Mouse (Mus musculus) mesoderm, embryonic 11.5 days (tissue): Measurements from ENCODE around the gene Hoxc6.

Experiments used
- DNase-seq: peaks from one replicate; pipeline ENCODE4 v3.0.0-alpha.2; 2012; ENCODE audit warnings: low read depth, low spot score

The Hoxc6 gene

DNA sequence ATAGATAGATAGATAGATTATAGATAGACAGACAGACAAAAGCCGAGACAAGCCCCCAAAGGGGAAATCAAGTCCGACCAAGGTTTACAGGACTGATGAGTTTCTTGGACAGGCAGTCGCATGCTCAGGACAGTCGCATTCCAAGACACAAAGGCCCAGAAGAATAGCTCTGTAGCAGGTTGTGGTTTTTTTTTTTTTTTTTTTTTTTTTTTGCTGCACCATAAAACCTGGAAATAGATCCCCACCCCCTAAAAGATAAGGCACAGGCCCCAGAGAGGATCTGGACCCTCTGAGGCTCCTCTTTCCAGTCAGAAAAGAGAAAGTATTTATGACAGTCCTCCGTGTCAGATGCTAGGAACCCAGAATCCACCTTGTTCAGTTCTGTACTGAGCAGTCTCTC, 10.0 kb upstream of the Hoxc6 start:
- DNase-seq: no peak

DNA sequence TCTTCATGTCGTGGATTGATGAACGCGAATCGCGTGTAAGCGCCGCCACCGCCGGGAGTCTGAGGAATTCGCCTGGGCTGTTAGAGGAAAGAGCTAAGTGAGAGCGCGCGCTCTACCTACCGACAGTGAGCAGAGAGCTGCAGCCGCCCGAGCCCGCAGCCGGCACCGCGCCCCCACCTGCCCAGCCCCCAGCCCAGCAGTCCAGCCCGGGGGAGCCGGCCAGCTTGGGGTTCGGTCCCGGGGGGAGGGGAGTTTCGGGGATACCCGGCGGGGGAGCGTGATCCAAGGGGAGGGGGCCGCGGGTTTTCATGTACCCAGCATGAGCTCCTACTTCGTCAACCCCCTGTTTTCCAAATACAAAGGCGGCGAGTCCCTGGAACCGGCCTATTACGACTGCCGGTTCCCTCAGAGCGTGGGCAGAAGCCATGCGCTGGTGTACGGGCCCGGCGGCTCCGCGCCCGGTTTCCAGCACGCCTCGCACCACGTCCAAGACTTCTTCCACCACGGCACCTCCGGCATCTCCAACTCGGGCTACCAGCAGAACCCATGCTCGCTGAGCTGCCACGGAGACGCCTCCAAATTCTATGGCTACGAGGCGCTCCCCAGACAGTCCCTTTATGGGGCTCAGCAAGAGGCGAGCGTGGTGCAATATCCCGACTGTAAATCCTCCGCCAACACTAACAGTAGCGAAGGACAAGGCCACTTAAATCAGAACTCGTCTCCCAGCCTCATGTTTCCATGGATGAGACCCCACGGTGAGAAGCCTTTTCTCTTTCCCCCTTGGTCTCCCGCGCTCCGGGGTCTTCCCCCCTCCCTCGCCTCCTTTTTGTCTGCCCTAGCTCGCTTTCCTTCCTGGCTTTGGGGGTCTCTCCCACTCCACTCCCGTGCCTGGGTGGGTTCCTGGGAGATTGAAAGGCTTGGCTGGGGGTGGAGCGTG, 7.3 kb upstream of the Hoxc6 start, which contains the start of gene Hoxc8:
Hoxc8 (plus strand) TSS at position 147 of the 937 bp plus-strand sequence.
- no peak for DNase-seq

- no peak for DNase-seq
Observed at GRCm38 (mm10) chr15:102991782-102992181, 6.3 kb upstream of the Hoxc6 start.

- no peak for DNase-seq
Observed at GRCm38 (mm10) chr15:102992206-102992605, 5.9 kb upstream of the Hoxc6 start.

- DNase-seq: no peak
Observed at GRCm38 (mm10) chr15:102992863-102993262, 5.2 kb upstream of the Hoxc6 start.

- no peak for DNase-seq
Observed at GRCm38 (mm10) chr15:102996548-102996947, 1.5 kb upstream of the Hoxc6 start.

DNA sequence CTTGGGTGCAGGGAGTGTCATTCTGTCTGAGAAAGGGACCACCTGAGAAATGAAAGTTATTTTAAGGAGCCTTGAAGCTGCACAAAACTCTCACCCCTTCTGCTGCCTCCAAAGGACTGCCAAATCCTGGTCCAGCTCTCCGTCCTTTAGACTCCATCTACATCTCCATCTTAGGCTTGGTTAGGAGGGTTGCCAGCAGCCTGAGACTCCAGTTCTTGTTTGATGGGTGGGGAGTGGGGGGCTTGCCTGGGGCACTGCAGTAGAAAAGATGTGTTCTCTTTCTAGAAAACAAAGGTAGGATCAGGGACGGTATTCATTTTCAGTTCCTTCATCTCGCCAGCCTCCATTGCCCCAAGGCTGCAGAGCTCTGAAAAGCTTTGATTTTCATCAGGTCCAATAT, 626 bp upstream of the Hoxc6 start:
- DNase-seq: no peak

DNA sequence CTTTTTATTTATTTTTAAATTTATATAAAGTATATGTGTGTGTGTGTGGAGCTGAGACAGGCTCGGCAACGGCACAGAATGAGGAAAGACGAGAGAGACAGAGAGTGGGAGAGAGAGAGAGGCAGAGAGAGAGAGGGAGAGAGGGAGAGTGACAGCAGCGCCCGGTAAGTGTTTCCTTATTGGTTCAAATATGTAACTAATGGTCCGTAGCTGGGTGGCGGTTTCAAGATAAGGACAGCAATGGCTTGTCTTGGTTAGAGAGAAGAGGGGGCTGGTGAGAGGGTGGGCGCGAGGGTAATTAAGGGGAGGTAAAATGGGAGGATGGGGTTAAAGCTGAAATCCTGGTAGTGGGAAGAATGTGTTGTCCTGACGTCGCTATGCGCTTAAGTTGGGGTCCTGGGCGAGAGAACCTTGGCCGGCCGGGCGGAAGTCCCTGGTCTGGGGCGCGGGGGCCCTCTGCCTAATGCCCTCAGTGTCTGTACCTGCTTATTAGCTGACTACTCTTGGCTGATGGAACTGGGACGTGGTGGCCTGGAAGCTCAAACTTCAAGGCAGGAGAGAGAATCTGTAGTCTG, 638 bp downstream of the Hoxc6 start:
- DNase-seq: no peak

- DNase-seq: peak; percentile 91
Observed at GRCm38 (mm10) chr15:102999183-102999831, 1.2 kb downstream of the Hoxc6 start.

DNA sequence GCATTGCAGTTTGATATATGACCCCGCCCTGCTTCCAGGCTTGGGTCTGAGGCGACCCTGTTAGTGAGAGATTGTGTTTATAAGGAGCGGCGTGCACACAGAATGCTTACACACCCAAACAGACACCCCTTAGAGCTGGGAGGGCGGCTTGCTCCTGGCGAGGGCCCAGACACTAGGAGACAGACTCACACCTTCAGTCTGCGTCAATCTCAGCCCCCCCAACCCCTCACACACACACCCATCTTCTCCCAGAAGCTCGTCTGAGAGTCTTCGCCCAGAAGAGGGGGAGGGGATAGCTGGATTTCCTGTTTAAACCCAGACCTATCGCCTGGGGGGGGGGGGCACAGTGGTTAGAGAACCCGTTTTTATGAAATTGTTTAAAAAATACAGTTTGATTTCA, 1.9 kb downstream of the Hoxc6 start:
- DNase-seq: no peak

GRCm38 (mm10) chr15:103000501-103000901, 2.4 kb downstream of the Hoxc6 start:
- no peak for DNase-seq

GRCm38 (mm10) chr15:103001370-103001769, 3.3 kb downstream of the Hoxc6 start:
- no peak for DNase-seq

DNA sequence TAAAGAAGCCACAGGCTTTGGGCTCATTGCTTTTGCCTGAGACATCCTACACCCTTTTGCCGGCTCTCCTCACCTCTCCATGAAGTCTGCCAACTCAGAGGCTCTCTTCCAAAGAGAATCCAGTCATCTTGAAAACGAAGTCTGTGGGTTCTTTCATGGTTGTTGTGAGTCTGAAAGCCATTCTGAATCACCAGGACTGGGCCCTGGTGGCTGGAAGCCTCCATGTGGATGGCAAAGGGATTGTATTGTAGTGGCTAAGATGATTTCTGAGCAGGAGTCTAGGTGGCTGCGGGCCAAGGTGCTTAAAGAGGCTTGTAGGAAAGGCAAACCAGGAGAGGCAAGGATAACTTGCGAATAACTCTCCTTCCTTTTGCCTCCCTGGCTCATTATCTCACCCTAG, 4.1 kb downstream of the Hoxc6 start:
- no peak for DNase-seq

DNA sequence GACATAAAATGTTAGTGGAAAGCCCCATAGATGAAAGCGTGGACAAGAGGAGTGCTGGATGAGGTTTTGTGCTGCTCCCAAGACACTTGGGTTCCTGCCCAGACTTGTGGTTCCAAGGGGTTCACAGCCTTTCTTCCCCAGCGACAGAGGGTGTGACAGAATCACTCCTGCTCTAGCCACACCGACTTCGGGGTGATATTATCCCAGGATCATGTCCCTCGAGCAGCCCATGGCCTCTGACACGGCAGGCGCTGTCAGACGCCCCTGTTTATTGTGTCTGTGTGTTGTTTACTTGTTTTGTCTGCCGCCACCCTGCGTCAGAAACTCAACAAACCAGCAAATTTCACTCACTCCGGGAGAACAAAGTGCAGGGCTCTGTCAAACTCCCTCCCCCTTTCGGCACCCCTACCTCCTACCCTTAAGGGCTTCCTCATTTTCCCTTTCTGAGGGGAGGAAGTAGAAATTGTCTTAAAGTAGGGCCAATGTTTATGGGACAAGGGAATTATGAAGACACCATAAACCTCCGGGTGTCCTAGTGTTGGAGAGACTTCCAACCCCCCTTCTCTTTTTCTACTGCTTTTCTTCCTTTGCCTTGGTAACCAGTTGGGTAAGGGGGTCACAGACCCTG, 4.9 kb downstream of the Hoxc6 start:
- no peak for DNase-seq

- no peak for DNase-seq
Observed at GRCm38 (mm10) chr15:103005308-103005707, 7.3 kb downstream of the Hoxc6 start.

DNA sequence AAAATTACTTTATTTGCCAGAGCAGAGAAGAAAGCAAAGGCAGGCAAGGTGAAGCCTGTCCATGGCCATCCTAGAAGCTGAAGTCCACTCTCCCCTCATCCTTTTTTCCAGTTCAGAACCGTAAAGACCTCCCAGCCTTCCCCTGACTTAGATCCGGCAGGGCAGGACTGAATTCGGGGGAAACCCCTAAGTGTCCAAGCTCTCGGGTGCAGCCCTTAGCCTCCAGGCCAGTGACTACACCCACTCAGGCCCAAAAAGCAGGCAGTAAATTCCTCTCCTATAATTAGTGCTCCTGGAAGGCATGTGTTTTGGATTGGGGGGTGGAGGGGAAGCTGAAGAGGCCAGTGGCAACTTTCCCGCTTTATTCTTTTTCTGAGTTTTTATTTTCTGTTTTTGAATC, 7.7 kb downstream of the Hoxc6 start:
- no peak for DNase-seq

DNA sequence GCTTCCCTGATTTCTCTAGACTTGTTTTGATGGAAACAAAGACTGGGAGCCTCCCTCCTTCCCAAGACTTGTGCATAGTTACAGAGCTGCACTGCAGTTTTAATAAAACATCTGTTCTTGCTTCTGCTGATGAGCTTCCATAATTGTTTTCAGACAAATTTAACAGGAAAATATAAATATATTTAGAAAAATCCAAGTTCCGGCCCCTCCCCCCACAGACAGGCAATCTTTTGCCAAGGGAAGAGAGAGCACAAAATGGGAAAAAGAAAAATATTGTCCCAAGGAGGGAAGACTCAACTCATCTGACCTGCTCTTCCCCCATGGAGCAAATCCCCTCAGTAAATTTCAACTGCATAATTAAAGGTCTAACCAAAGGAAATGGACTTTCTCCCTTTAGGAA, 8.3 kb downstream of the Hoxc6 start:
- no peak for DNase-seq

DNA sequence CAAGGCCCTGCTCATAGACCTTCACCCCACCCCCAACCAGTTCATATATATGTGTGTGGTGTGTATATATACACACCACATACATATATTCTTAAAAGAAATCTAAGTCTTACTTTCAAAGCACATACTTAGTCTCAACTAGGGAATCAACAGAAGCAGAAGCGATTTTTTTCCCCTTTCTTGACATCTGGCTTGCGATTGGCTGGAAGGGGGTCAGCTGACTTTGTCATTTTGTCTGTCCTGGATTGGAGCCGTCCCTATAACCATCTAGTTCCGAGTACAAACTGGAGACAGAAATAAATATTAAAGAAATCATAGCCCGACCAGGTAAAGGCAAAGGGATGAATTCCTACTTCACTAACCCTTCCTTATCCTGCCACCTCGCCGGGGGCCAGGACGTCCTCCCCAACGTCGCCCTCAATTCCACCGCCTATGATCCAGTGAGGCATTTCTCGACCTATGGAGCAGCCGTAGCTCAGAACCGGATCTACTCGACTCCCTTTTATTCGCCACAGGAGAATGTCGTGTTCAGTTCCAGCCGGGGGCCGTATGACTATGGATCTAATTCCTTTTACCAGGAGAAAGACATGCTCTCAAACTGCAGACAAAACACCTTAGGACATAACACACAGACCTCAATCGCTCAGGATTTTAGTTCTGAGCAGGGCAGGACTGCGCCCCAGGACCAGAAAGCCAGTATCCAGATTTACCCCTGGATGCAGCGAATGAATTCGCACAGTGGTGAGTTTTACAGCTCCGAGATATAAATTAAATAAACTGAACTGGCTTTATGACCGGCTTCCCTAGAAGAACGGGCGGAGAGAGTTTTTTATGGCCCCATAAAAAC, 11.4 kb downstream of the Hoxc6 start:
- DNase-seq: no peak

GRCm38 (mm10) chr15:103010112-103010846, 12.2 kb downstream of the Hoxc6 start:
- DNase-seq: no peak

DNA sequence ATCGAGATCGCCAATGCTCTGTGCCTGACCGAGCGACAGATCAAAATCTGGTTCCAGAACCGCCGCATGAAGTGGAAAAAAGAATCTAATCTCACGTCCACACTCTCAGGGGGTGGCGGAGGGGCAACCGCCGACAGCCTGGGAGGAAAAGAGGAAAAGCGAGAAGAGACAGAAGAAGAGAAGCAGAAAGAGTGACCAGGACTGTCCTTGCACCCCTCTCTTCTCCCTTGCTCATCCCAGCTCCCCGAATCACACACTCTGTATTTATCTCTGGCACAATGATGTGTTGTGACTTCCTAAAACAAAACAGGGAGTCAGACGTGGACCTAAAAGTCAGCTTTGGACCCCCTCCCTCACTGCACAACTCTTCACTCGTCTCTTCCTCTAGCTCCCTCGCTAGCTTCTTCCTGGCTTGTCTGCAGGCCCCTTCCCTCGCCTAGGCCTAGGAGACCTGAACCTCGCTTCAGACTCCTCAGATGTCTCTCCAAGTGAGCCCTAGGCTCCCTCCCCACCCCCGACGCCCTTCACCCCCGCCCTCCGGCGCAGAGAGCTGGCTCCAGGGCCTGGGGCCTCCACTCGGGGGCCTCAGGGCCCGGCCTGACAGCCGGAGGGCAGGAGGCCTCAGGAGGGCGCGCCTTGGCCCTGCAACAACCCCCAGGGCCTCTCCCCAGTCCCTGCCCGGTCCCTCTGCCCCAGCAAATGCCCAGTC, 12.9 kb downstream of the Hoxc6 start:
- no peak for DNase-seq
